Mouse (Mus musculus) CH12.LX (cell line): ENCODE measurements around the gene Ncoa6. TPM values are rescaled to one million over a fixed set of nuclear protein-coding genes. Genes with fewer than 3 reads are reported as not detected.

Source experiments
- DNase-seq: peaks from one replicate; pipeline ENCODE4 v3.0.0-alpha.2; 2013; ENCODE audit errors: extremely low read depth
- H3K27ac ChIP-seq: 2 replicates; pipeline ENCODE4 v1.5.1; 2012; ENCODE audit warnings: low read depth, mild to moderate bottlenecking, control low read depth, moderate library complexity; ENCODE audit not compliant: insufficient read depth
- H3K27me3 ChIP-seq: replicated peaks from 2 replicates; pipeline ENCODE3; 2012; ENCODE audit warnings: inconsistent platforms
- H3K36me3 ChIP-seq, 2 experiments: replicated peaks in 1 of 2; 2 replicates each; pipeline versions ENCODE3 to v1.6.1; 2012; ENCODE audit warnings: inconsistent platforms in 1 of 2, low read length in 1 of 2, mild to moderate bottlenecking in 1 of 2, mixed read lengths in 1 of 2, moderate library complexity in 1 of 2; ENCODE audit not compliant: control insufficient read depth in 1 of 2, insufficient read depth in 1 of 2
- H3K4me1 ChIP-seq, 2 experiments: 2 replicates each; pipeline ENCODE4 v1.6.1; 2012; ENCODE audit warnings: inconsistent platforms in 1 of 2, moderate library complexity in 1 of 2; ENCODE audit not compliant: insufficient read depth in 2 of 2, control insufficient read depth in 1 of 2
- H3K4me2 ChIP-seq: 2 replicates; pipeline ENCODE4 v1.6.1; 2012; ENCODE audit warnings: low read depth, mild to moderate bottlenecking, control low read depth; ENCODE audit not compliant: poor library complexity, insufficient read depth, severe bottlenecking
- H3K4me3 ChIP-seq, 3 experiments: fragments of 150-350 bp in 1 of 3; sonication (generic) in 1 of 3; replicated peaks in 1 of 3; 2 replicates each; pipeline versions ENCODE3 to v1.5.1; 2011 to 2012; ENCODE audit warnings: low read depth in 2 of 3, low read length in 2 of 3, mild to moderate bottlenecking in 2 of 3, moderate library complexity in 2 of 3, control low read depth in 1 of 3, improper control_type of control experiment in 1 of 3, inconsistent platforms in 1 of 3, mixed read lengths in 1 of 3; ENCODE audit not compliant: poor library complexity in 1 of 3
- H3K79me2 ChIP-seq: replicated peaks from 2 replicates; pipeline ENCODE4 v1.6.1; 2012; ENCODE audit warnings: mild to moderate bottlenecking, moderate library complexity; ENCODE audit not compliant: control insufficient read depth, poor library complexity, insufficient read depth, severe bottlenecking; ENCODE audit errors: extremely low read depth
- H3K9ac ChIP-seq: 2 replicates; pipeline ENCODE4 v1.6.1; 2012; ENCODE audit warnings: low read depth, mild to moderate bottlenecking, control low read depth, moderate library complexity; ENCODE audit not compliant: insufficient read depth
- H3K9me3 ChIP-seq: replicated peaks from 2 replicates; pipeline ENCODE3; 2012; ENCODE audit warnings: low read length, inconsistent platforms, mixed read lengths
- BHLHE40 ChIP-seq: IDR thresholded peaks from 2 replicates; pipeline ENCODE4 v1.6.1; 2011; ENCODE audit warnings: mild to moderate bottlenecking, low read depth, low read length, improper control_type of control experiment
- CHD2 ChIP-seq: IDR thresholded peaks from 2 replicates; pipeline ENCODE4 v1.6.1; 2011; ENCODE audit warnings: low read length, improper control_type of control experiment
- E2F4 ChIP-seq: IDR thresholded peaks from 2 replicates; pipeline ENCODE4 v1.6.1; 2011; ENCODE audit warnings: low read depth, low read length, improper control_type of control experiment; ENCODE audit not compliant: insufficient replicate concordance
- ELF1 ChIP-seq: IDR thresholded peaks from 2 replicates; pipeline ENCODE4 v1.6.1; 2014; ENCODE audit warnings: low read depth, mild to moderate bottlenecking, inconsistent platforms, low read length, improper control_type of control experiment
- EP300 ChIP-seq: IDR thresholded peaks from 2 replicates; pipeline ENCODE4 v1.6.1; 2011; ENCODE audit warnings: low read length, improper control_type of control experiment
- GABPA ChIP-seq: IDR thresholded peaks from 2 replicates; pipeline ENCODE4 v1.6.1; 2012; ENCODE audit warnings: low read depth, low read length, improper control_type of control experiment, inconsistent platforms; ENCODE audit not compliant: insufficient replicate concordance
- IRF4 ChIP-seq: IDR thresholded peaks from 2 replicates; pipeline ENCODE4 v1.6.1; 2014; ENCODE audit warnings: low read depth, mild to moderate bottlenecking, inconsistent platforms, low read length, improper control_type of control experiment
- JUND ChIP-seq: conservative IDR thresholded peaks from 2 replicates; pipeline ENCODE4 v1.6.1; 2011; ENCODE audit warnings: low read depth, low read length, improper control_type of control experiment
- KAT2A ChIP-seq: IDR thresholded peaks from 2 replicates; pipeline ENCODE4 v1.6.1; 2012; ENCODE audit warnings: low read length, improper control_type of control experiment, inconsistent platforms; ENCODE audit not compliant: insufficient replicate concordance
- MAX ChIP-seq: IDR thresholded peaks from 2 replicates; pipeline ENCODE4 v1.6.1; 2011; ENCODE audit warnings: low read length, improper control_type of control experiment
- MAZ ChIP-seq: IDR thresholded peaks from 2 replicates; pipeline ENCODE4 v1.6.1; 2012; ENCODE audit warnings: low read depth, mild to moderate bottlenecking, inconsistent platforms, low read length, improper control_type of control experiment, moderate library complexity
- MEF2A ChIP-seq: IDR thresholded peaks from 2 replicates; pipeline ENCODE4 v1.6.1; 2014; ENCODE audit warnings: low read depth, mild to moderate bottlenecking, inconsistent platforms, low read length, improper control_type of control experiment, borderline replicate concordance
- MXI1 ChIP-seq: IDR thresholded peaks from 2 replicates; pipeline ENCODE4 v1.6.1; 2011; ENCODE audit warnings: mild to moderate bottlenecking, low read depth, low read length, improper control_type of control experiment
- NELFE ChIP-seq: IDR thresholded peaks from 2 replicates; pipeline ENCODE4 v1.6.1; 2011; ENCODE audit warnings: low read depth, low read length, improper control_type of control experiment
- NRF1 ChIP-seq: IDR thresholded peaks from 2 replicates; pipeline ENCODE4 v1.6.1; 2014; ENCODE audit warnings: low read depth, mild to moderate bottlenecking, inconsistent platforms, low read length, improper control_type of control experiment, moderate library complexity
- POLR2AphosphoS2 ChIP-seq: IDR thresholded peaks from 2 replicates; pipeline ENCODE4 v1.6.1; 2011; ENCODE audit warnings: low read depth, low read length, improper control_type of control experiment
- RAD21 ChIP-seq: IDR thresholded peaks from 2 replicates; pipeline ENCODE4 v1.6.1; 2011; ENCODE audit warnings: low read depth, mild to moderate bottlenecking, low read length, improper control_type of control experiment, moderate library complexity
- RCOR1 ChIP-seq: conservative IDR thresholded peaks from 2 replicates; pipeline ENCODE4 v1.6.1; 2012; ENCODE audit warnings: low read depth, mild to moderate bottlenecking, inconsistent platforms, low read length, improper control_type of control experiment
- SMC3 ChIP-seq: IDR thresholded peaks from 2 replicates; pipeline ENCODE4 v1.6.1; 2011; ENCODE audit warnings: low read depth, low read length, improper control_type of control experiment
- TBP ChIP-seq: conservative IDR thresholded peaks from 2 replicates; pipeline ENCODE4 v1.6.1; 2011; ENCODE audit warnings: low read depth, low read length, improper control_type of control experiment
- TCF12 ChIP-seq: IDR thresholded peaks from 2 replicates; pipeline ENCODE4 v1.6.1; 2014; ENCODE audit warnings: low read depth, mild to moderate bottlenecking, inconsistent platforms, low read length, improper control_type of control experiment
- UBTF ChIP-seq: IDR thresholded peaks from 2 replicates; pipeline ENCODE4 v1.6.1; 2012; ENCODE audit warnings: low read depth, mild to moderate bottlenecking, inconsistent platforms, low read length, improper control_type of control experiment, moderate library complexity
- ZC3H11A ChIP-seq: IDR thresholded peaks from 2 replicates; pipeline ENCODE4 v1.6.1; 2012; ENCODE audit warnings: low read depth, mild to moderate bottlenecking, inconsistent platforms, low read length, improper control_type of control experiment
- ZKSCAN1 ChIP-seq: IDR thresholded peaks from 2 replicates; pipeline ENCODE4 v1.6.1; 2012; ENCODE audit warnings: low read depth, inconsistent platforms, low read length, improper control_type of control experiment, borderline replicate concordance
- ZMIZ1 ChIP-seq: IDR thresholded peaks from 2 replicates; pipeline ENCODE4 v1.6.1; 2012; ENCODE audit warnings: low read depth, mild to moderate bottlenecking, inconsistent platforms, low read length, improper control_type of control experiment
- ZNF384 ChIP-seq: IDR thresholded peaks from 2 replicates; pipeline ENCODE4 v1.6.1; 2012; ENCODE audit warnings: low read depth, low read length, improper control_type of control experiment, inconsistent platforms
- dilution Hi-C: fragments of 300-500 bp; cut with MboI; formaldehyde crosslinking; loops from 2 replicates; pipeline ENCODE4 v1.14.3; 2020; ENCODE audit warnings: low sequenced_read_pairs; ENCODE audit not compliant: extremely low pct_unique_long_range_greater_than_20kb, extremely low pct_ligation_motif_present
- in situ Hi-C: fragments of 300-500 bp; cut with MboI; formaldehyde crosslinking; loops from 3 replicates; pipeline ENCODE4 v1.14.3; 2019; ENCODE audit warnings: low sequenced_read_pairs, low pct_ligation_motif_present, low pct_unique_long_range_greater_than_20kb, mixed read lengths
- polyA plus RNA-seq: library from polyadenylated mRNA; unstranded; fragments of >175 nt; gene quantifications from 2 replicates; pipeline ENCODE4 v1.2.1, GENCODE M21; 2012; ENCODE audit warnings: low read depth; ENCODE audit not compliant: insufficient read length
- total RNA-seq, 2 experiments: library from RNA; depleted of rRNA; stranded (reverse); fragments of 300-350 nt in 1 of 2; fragments of >200 nt in 1 of 2; gene quantifications; 2 replicates each; pipeline ENCODE4 v1.2.3; 2012 to 2014

Gene Ncoa6
- total and polyA plus RNA-seq, 3 experiments = 5.4 to 20.6 (median 5.9) TPM

DNA sequence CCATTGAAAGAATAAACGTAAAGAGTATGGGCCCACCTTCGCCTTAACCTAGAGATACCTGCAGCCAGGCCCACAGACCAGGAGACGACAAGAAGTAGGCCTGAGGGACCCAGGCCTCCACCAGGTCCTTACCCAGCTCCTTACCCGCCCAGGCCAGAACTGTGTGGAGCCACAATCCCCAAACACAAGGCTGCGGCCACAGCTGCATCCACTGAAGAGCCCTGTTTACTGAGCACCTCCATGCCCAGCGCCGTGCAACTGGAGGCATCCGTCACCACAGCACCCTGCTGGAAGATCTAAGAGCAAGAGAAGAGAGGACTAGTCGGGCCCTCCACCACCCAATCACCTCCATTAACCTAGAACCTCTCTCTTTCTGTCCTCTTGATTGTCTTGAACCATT is 32.1 kb upstream of the Ncoa6 start:
- Histone ChIP-seq H3K79me2 (no peaks in the 10 kb centered on the region), H3K4me2 (no peak overlapping the region), H3K4me1 (peaks cover 7 to 8% of the 10 kb centered on the region in 2 experiments), H3K9ac (no peak overlapping the region), H3K36me3 (peaks cover 0 to 10% of the 10 kb centered on the region in 2 experiments), H3K27ac (no peak overlapping the region), H3K27me3 (no peaks in the 10 kb centered on the region), H3K9me3 (no peaks in the 10 kb centered on the region), H3K4me3 (no peak overlapping the region)
- dilution Hi-C loops = no loop called here
- no peak for TF ChIP-seq ZMIZ1
- TF ChIP-seq POLR2AphosphoS2 = no peak
- no peak for TF ChIP-seq RCOR1
- TF ChIP-seq ELF1 = no peak
- no peak for TF ChIP-seq ZNF384
- TF ChIP-seq EP300 = no peak
- no peak for TF ChIP-seq JUND
- no peak for TF ChIP-seq ZC3H11A
- TF ChIP-seq RAD21 = no peak
- no peak for TF ChIP-seq TCF12
- TF ChIP-seq CHD2 = no peak
- no peak for TF ChIP-seq E2F4
- no peak for TF ChIP-seq NRF1
- TF ChIP-seq IRF4 = no peak
- TF ChIP-seq UBTF = no peak
- no peak for TF ChIP-seq ZKSCAN1
- no peak for TF ChIP-seq MEF2A
- TF ChIP-seq, all 38 proteins: peak for 0
- in situ Hi-C loops = loop anchor here (25.0 kb wide), 1 partner anchor 256 kb away; the partner anchor contains the start of gene Procr
- no peak for DNase-seq

DNA sequence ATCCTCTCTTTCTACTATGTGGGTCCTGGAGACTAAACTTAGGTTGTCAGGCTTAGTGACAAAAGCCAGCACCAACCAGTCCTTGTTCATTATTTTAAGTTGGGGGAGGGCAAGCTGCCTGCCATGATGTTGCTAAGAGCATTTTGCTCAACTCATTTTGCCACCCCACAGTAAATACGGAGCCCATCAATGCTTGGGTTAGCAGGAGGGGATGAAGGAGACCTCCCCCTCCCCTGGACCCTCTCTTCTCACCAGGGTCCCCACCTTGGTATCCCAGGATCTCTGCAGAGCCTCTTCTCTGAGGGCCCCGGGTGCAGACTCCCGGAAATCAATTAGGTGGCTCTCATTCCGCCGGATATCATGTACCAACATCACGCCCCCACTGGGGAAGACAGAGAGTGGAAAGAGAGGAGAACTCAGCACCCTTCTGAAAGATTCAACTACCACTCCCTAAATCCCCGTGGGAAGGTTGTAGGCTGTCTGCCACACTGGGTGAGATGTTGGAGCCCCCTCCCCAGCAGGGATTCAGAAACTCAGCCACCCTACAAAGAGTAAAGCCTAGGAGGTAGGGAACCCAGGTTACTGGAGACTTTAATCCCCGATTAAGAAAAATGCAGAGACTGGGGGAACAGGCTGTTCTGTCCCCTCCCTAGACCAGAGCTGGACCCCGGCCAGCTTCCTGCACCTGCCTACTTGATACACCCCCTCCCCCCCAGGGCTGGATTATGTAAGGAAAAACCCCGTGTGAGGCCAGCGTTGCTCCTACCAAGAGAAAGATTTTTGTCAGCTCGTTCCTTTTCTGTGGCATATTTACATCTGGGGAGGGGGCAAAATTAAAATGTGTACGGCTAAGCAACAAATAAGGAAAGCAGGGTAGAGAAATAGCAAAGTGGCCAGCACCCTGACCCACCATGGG is 31.0 kb upstream of the Ncoa6 start:
- Histone ChIP-seq H3K36me3 (peaks cover 0 to 13% of the 10 kb centered on the region in 2 experiments), H3K79me2 (no peaks in the 10 kb centered on the region), H3K9me3 (no peaks in the 10 kb centered on the region), H3K4me2 (no peak overlapping the region), H3K4me3 (no peak overlapping the region), H3K4me1 (peaks cover 7 to 8% of the 10 kb centered on the region in 2 experiments), H3K27me3 (no peaks in the 10 kb centered on the region), H3K9ac (no peak overlapping the region)
- in situ Hi-C loops (loop anchor here (25.0 kb wide), 1 partner anchor 258 kb away; the partner anchor contains the start of gene Procr), dilution Hi-C loops (no loop called here)
- TF ChIP-seq TBP (no peak), ELF1 (no peak), KAT2A (no peak), CHD2 (no peak), GABPA (no peak), E2F4 (no peak), ZKSCAN1 (no peak), IRF4 (no peak), BHLHE40 (no peak), MAX (no peak), MAZ (no peak), NRF1 (no peak), MXI1 (no peak), SMC3 (no peak), NELFE (no peak), RAD21 (no peak), ZC3H11A (no peak)
- TF ChIP-seq, all 38 proteins: peak for 0
- no peak for DNase-seq
- H3K27ac ChIP-seq = no peak overlapping the region
